Mouse (Mus musculus) frontal cortex, postnatal 14 days (tissue): ENCODE data around the gene Tnrc18.
"Not testable (repeated sequence)": the region's sequence is repeated elsewhere in the genome, so short reads cannot be mapped to it uniquely, and the experiment has no call there.

Experiments used
- DNase-seq, 2 experiments: peaks; one replicate each; pipeline ENCODE4 v3.0.0; 2022; ENCODE audit warnings: low spot score in 2 of 2

The Tnrc18 gene

GRCm38 (mm10) chr5:142817524-142818434, at the start of gene Tnrc18:
Tnrc18 (minus strand) TSS chr5:142817662.
- peak; percentile 98 to 99 for DNase-seq

GRCm38 (mm10) chr5:142857763-142858229, 40.3 kb upstream of the Tnrc18 start:
- peak; percentile 61 to 63 for DNase-seq

GRCm38 (mm10) chr5:142856408-142856807, 38.9 kb upstream of the Tnrc18 start:
- no peak for DNase-seq

- peak; percentile 29 to 62 for DNase-seq
Observed at GRCm38 (mm10) chr5:142854877-142855276, 37.4 kb upstream of the Tnrc18 start.

GRCm38 (mm10) chr5:142853585-142853984, 36.1 kb upstream of the Tnrc18 start:
- DNase-seq: no peak

GRCm38 (mm10) chr5:142851681-142852049, 34.2 kb upstream of the Tnrc18 start:
- DNase-seq: no peak

- DNase-seq: no peak
Observed at GRCm38 (mm10) chr5:142850916-142851680, 33.6 kb upstream of the Tnrc18 start.

GRCm38 (mm10) chr5:142850476-142850875, 33.0 kb upstream of the Tnrc18 start:
- DNase-seq: no peak

GRCm38 (mm10) chr5:142848911-142849310, 31.4 kb upstream of the Tnrc18 start:
- no peak for DNase-seq

- DNase-seq: no peak
Observed at GRCm38 (mm10) chr5:142848149-142848548, 30.7 kb upstream of the Tnrc18 start.

GRCm38 (mm10) chr5:142844467-142844866, 27.0 kb upstream of the Tnrc18 start:
- DNase-seq: no peak

GRCm38 (mm10) chr5:142842137-142842642, 24.7 kb upstream of the Tnrc18 start:
- no peak for DNase-seq

GRCm38 (mm10) chr5:142841372-142842136, 24.1 kb upstream of the Tnrc18 start:
- DNase-seq: no peak

GRCm38 (mm10) chr5:142837427-142837826, 20.0 kb upstream of the Tnrc18 start:
- not testable (repeated sequence) for DNase-seq

- DNase-seq: no peak
Observed at GRCm38 (mm10) chr5:142836891-142837290, 19.4 kb upstream of the Tnrc18 start.

GRCm38 (mm10) chr5:142833646-142834438, 16.4 kb upstream of the Tnrc18 start:
- DNase-seq: no peak

GRCm38 (mm10) chr5:142826131-142826530, 8.7 kb upstream of the Tnrc18 start:
- no peak for DNase-seq

- DNase-seq: no peak
Observed at GRCm38 (mm10) chr5:142825665-142826064, 8.2 kb upstream of the Tnrc18 start.

GRCm38 (mm10) chr5:142824091-142824490, 6.6 kb upstream of the Tnrc18 start:
- no peak for DNase-seq
